Mouse (Mus musculus) spleen, adult 2 months (tissue): ENCODE data around the gene Gm14151.

Experiments used
- CTCF ChIP-seq: fragments of 200-500 bp; IDR thresholded peaks from 2 replicates; pipeline ENCODE4 v1.5.1; 2011; ENCODE audit warnings: mild to moderate bottlenecking, inconsistent platforms; ENCODE audit not compliant: insufficient read depth, insufficient read length, insufficient replicate concordance; ENCODE audit errors: extremely low read depth
- POLR2A ChIP-seq: fragments of 200-500 bp; IDR thresholded peaks from 2 replicates; pipeline ENCODE4 v1.6.1; 2011; ENCODE audit warnings: low read depth, low read length, inconsistent platforms

- no peak for TF ChIP-seq POLR2A
- TF ChIP-seq CTCF: no peak
Measured at GRCm38 (mm10) chr2:151037876-151038552, 54.1 kb downstream of the Gm14151 start.
